Mouse (Mus musculus): ENCODE measurements around the gene Scarb1.

Gene Scarb1

GRCm38 (mm10) chr5:125330656-125331055, 10.2 kb downstream of the Scarb1 start:
- peak; percentile 92 for DNase-seq

- DNase-seq: peak; percentile 84
These were observed 10.7 kb downstream of the Scarb1 start for GRCm38 (mm10) chr5:125330191-125330590.

GRCm38 (mm10) chr5:125327596-125328385, 13.1 kb downstream of the Scarb1 start:
- no peak for DNase-seq

GRCm38 (mm10) chr5:125326351-125326750, 14.5 kb downstream of the Scarb1 start:
- DNase-seq: no peak

GRCm38 (mm10) chr5:125325931-125326330, 15.0 kb downstream of the Scarb1 start:
- peak; percentile 93 for DNase-seq

GRCm38 (mm10) chr5:125325285-125325684, 15.6 kb downstream of the Scarb1 start:
- no peak for DNase-seq

- peak; percentile 90 for DNase-seq
These were observed 16.9 kb downstream of the Scarb1 start for GRCm38 (mm10) chr5:125323939-125324480.

GRCm38 (mm10) chr5:125323128-125323527, 17.8 kb downstream of the Scarb1 start:
- DNase-seq: peak; percentile 92

GRCm38 (mm10) chr5:125321836-125322235, 19.1 kb downstream of the Scarb1 start:
- DNase-seq: no peak

- DNase-seq: peak; percentile 99
These were observed 21.7 kb downstream of the Scarb1 start for GRCm38 (mm10) chr5:125319057-125319800.

- DNase-seq: no peak
These were observed 22.9 kb downstream of the Scarb1 start for GRCm38 (mm10) chr5:125317953-125318352.

- DNase-seq: no peak
These were observed 23.6 kb downstream of the Scarb1 start for GRCm38 (mm10) chr5:125317296-125317695.

GRCm38 (mm10) chr5:125316771-125317170, 24.1 kb downstream of the Scarb1 start:
- DNase-seq: no peak

GRCm38 (mm10) chr5:125315110-125315509, 25.8 kb downstream of the Scarb1 start:
- no peak for DNase-seq

GRCm38 (mm10) chr5:125313991-125314390, 26.9 kb downstream of the Scarb1 start:
- no peak for DNase-seq

GRCm38 (mm10) chr5:125312970-125313597, 27.8 kb downstream of the Scarb1 start:
- DNase-seq: no peak

GRCm38 (mm10) chr5:125310986-125311385, 29.9 kb downstream of the Scarb1 start:
- no peak for DNase-seq

- DNase-seq: no peak
These were observed 31.7 kb downstream of the Scarb1 start for GRCm38 (mm10) chr5:125309193-125309592.

- DNase-seq: no peak
These were observed 34.1 kb downstream of the Scarb1 start for GRCm38 (mm10) chr5:125306824-125307223.

GRCm38 (mm10) chr5:125306372-125306771, 34.5 kb downstream of the Scarb1 start:
- no peak for DNase-seq

- DNase-seq: no peak
These were observed 35.4 kb downstream of the Scarb1 start for GRCm38 (mm10) chr5:125305229-125306081.

GRCm38 (mm10) chr5:125304245-125304856, 36.5 kb downstream of the Scarb1 start:
- no peak for DNase-seq

Measured in heart, adult 11 months (tissue).